Mouse (Mus musculus): ENCODE measurements around the gene D430019H16Rik.

D430019H16Rik gene

DNA sequence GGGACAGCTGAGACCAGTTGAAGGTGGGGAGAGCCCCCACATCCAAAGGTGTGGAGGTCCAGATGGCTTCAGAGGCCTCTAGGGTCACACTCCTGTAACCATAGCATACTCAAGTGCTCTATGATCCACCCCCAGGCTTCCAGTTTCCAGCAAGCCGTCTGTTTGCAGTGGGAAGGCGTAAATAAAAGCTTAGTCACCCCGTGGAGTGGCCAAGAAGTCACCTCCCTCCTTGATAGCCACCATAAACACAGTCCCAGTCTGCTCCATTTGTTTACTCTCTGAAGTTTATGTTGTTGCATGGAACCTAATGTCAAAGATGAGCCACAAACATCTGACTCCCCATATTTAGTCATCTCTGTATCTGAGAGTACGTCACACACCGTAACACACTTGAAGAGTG lies 83.5 kb downstream of the D430019H16Rik start:
- DNase-seq (ENCODE audit: low spot score in 2 of 2): no peak

DNA sequence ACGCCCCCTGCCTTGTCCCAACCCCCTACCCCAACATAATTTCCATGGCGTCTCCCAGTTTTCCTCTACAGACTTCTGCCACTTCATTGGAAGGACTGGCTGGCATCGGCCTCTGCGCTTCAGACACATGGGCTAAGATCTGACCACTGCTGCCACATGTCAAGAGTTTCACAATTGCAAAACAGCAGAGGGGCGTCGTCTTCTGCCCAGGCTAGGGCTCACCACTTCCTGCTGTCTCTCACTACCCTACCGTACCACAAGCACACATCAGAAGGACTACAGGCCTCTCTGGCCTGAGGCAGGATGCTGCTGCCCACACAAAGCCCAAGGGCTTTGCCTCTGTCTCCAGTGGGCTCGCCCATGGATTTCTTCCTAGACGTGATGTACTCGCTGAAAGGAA lies 86.0 kb downstream of the D430019H16Rik start:
- no peak for DNase-seq (ENCODE audit: low spot score in 2 of 2)

DNA sequence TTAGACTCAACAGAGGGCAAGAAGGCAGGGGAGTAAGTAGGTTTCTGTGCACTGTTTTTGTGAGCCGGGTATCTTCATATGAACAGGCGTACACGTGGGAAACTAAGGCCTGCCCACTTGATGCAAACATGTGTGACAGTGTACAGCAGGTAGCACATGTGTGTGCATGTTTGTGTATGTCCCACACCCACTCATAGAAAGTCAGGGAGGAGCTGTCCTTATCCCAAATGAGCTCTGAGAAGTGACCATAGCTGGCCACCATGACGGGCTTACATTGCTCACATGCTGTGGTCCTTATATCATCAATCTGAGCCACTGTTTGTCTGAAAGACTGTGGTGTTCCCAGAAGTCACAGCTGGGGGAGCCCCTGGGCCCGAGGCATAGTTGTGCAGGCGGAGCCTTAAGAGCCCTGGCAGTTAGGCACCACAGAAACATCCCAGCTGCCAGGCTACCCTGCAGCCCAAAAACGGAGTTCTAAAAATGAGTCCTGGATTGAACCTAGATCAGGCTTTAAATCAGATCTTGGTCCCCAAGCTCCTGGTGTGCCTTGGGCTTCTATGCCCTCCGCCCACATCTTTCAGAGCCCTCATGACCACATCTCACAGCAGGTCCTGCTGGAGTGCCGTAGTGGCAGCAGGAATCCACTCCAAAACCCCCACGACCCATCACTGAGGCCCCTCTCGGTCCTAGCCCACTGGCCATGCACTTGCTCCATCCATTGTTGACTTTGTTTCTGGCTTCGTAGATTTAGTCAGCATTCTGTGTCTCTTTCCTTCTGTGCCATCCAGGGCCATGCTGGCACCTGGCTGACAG lies 88.1 kb downstream of the D430019H16Rik start:
- no peak for DNase-seq (ENCODE audit: low spot score in 2 of 2)

DNA sequence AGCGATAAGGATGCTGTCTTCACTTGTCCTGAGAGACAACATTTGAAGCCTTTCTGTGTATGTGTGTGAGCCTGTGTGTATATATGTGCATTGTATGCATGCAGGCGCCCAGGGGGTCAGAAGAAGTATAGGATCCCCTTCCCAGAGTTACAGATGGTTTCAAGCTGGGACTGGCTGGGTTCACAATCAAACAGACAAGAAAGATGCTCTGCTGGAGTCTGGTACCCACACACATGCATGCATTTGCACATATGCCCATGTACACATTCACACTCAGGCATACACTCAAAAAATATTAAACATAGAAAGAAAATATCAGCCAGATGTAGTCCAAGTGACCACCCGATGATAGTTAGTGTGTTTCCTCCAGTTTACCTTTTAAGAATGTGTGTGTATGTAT lies 88.9 kb downstream of the D430019H16Rik start:
- no peak for DNase-seq (ENCODE audit: low spot score in 2 of 2)
